Mouse (Mus musculus): ENCODE data around the gene Cox7b. TPM values are rescaled to one million over a fixed set of nuclear protein-coding genes. Genes with fewer than 3 reads are reported as not detected.

The Cox7b gene
- polyA plus RNA-seq (2012; rRNA removed): 52.5 and 71.1 TPM in 2 replicates

DNA sequence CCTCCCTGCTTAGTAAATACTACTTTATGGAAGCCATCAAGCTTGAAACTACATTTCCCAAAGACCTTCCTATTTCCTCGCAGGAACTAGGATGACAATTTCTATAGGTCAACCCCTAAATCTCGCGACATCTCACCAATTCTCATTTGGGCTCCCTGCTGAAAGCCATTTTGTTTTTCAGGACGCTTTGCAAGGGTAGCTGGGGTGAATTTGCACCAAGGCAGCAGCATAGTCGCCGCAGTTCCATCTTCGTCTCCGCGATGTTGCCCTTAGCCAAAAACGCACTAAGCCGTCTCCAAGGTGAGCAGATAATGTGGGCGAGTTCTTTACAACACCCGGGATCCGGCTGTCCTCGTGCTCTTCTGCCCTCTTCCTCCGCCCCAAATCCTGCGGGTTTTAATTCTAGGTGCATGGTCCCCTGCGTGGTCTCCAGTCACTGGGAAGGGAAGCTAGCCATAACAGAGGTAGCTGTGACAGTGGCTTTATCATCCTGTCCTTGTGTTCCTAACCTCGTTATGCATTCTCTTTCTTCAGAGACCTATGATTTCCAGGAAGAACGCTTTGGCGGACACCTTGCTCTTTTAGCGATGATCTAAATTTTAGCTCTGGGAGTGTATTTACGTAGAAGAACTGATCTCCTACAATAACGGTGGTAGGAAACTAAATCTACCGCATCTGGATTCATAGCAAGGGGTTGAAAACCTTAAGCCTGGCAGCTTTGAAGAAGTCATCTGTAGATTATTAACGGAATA lies at the start of gene Cox7b:
TSS of gene Cox7b (plus strand) at position 130 of the 752 bp plus-strand sequence.

DNA sequence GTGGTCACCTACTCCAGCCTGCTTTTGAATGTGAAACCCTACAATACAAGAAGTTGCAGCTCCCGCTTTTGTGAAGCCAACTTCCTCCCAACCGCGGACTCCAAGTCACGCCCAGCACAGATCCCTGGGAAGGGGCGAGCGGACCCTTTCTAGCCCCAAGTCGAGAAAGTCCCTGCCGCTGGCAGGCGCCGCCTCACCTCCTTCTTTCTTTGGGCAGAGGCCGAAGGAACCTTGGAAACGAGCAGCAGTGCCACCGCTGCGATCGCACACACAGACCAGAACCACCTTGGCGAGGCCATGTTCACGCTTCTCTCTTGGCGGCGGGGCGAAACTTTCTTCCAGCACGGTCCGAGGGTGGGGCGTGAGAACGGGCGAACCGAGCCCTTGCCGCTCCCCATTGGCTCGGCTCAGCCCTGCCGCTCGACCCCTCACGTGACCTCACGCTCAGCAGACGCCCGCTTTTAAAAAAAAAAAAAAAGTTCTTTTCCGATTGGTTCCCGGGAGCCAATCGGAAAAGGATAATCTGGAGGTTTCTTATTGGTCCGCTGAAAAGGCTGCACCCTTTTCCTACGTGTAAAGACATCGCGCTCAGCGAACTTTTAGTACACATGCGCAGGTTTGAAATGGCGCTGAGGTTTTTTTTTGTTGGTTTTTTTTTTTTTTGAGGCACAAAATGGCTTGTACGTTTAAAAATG lies 3.9 kb upstream of the Cox7b start, which contains the start of gene Magt1:
TSS of gene Magt1 (minus strand) at position 442 of the 695 bp plus-strand sequence.

DNA sequence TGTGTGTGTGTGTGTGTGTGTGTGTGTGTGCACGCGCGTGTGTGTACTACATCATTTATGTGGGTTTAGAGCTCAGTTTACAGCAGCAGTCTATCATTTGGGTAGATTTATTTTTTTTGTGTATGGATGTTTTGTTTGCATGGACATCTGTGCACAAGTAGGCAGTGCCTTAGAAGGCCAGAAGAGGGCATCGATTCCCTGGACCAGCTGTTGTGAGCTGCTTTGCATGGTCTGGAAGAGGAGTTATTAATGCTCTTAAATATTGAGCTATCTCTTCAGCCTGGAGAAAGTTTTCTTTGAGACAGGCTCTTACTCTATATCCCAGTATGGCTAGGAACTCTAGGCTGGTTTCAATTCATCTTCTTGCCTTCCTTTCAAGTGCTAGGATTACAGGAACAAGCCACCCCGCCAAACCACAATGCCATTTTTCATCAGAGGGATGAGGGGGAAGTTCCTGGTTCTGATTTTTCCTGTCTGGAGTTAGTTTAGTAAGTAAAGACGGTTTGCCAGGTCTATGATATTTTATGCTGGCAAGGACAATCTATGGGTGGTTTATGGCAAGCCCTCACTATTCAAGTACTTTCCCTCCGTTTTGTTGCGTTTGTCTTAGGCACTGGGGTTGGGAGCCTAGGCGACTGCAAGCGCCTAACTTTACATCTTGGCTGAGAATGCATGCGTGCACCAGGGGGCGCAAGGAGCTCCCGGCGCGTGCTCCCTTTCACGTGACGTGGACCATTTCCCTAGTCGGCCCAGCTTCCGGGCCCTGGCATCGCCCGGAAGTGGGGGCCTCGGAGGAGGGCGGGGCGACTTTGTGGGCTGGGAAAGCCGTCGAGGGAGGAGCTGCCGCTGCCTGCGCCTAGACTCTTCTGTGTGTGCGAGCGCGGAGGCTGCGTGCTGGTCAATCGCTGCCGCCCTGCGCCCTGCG lies 11.2 kb downstream of the Cox7b start, which contains the start of gene Atp7a:
TSS of gene Atp7a (plus strand) at position 859 of the 925 bp plus-strand sequence.

Other genes with a start within 250 kb of the Cox7b start
- gene Atrx, start 86.3 kb upstream of the Cox7b start, polyA plus RNA-seq (2012; rRNA removed): 4.0 and 5.9 TPM in 2 replicates
- 0.92 and 1.8 TPM in 2 replicates for gene Magt1, start 3.8 kb upstream of the Cox7b start, polyA plus RNA-seq (2012; rRNA removed)
- gene Atp7a, start 11.6 kb downstream of the Cox7b start, polyA plus RNA-seq (2012; rRNA removed): 0.31 and 0.67 TPM in 2 replicates
- gene Tlr13, start 127.5 kb downstream of the Cox7b start, polyA plus RNA-seq (2012; rRNA removed): 0.03 and 0.06 TPM in 2 replicates
- 21.5 and 22.9 TPM in 2 replicates for gene Pgk1, start 171.4 kb downstream of the Cox7b start, polyA plus RNA-seq (2012; rRNA removed)
- gene Taf9b, start 205.5 kb downstream of the Cox7b start, polyA plus RNA-seq (2012; rRNA removed): 0.46 and 0.80 TPM in 2 replicates
- gene Fnd3c2, start 239.7 kb downstream of the Cox7b start, polyA plus RNA-seq (2012; rRNA removed): not detected in 2 replicates

Measured in stomach, adult 2 months (tissue).